Mouse (Mus musculus) testis, adult 2 months (tissue): ENCODE measurements at regions not wholly inside any gene's neighbourhood (a gene's known extent, or its start where the extent isn't known, plus 50 kb on each side); places are given as distances from the start of the nearest gene placed in this dataset.

Source experiments
- H3K27ac ChIP-seq: fragments of 200-500 bp; 2 replicates; pipeline ENCODE4 v1.5.1; 2012; ENCODE audit warnings: low read depth, low read length; ENCODE audit not compliant: control insufficient read depth, insufficient read depth
- H3K27me3 ChIP-seq: fragments of 200-500 bp; 2 replicates; pipeline ENCODE4 v1.6.1; 2012; ENCODE audit warnings: mild to moderate bottlenecking, low read length, moderate library complexity; ENCODE audit not compliant: control insufficient read depth, insufficient read depth
- H3K36me3 ChIP-seq: fragments of 200-500 bp; 2 replicates; pipeline ENCODE4 v1.6.1; 2012; ENCODE audit warnings: mild to moderate bottlenecking, low read length; ENCODE audit not compliant: control insufficient read depth, insufficient read depth
- H3K4me1 ChIP-seq: fragments of 200-500 bp; 2 replicates; pipeline ENCODE4 v1.6.1; 2012; ENCODE audit warnings: low read length; ENCODE audit not compliant: control insufficient read depth, insufficient read depth
- H3K4me3 ChIP-seq: fragments of 200-500 bp; 2 replicates; pipeline ENCODE4 v1.5.1; 2012; ENCODE audit warnings: low read depth, mild to moderate bottlenecking, low read length, moderate library complexity, mixed read lengths; ENCODE audit not compliant: control insufficient read depth
- CTCF ChIP-seq: fragments of 200-500 bp; IDR thresholded peaks from 2 replicates; pipeline ENCODE4 v1.5.1; 2012; ENCODE audit warnings: low read depth, mild to moderate bottlenecking, inconsistent platforms, low read length, moderate library complexity; ENCODE audit not compliant: control insufficient read depth, insufficient read depth, insufficient replicate concordance
- POLR2A ChIP-seq: fragments of 200-500 bp; IDR thresholded peaks from 2 replicates; pipeline ENCODE4 v1.6.1; 2012; ENCODE audit warnings: low read depth, mild to moderate bottlenecking, inconsistent platforms, low read length, moderate library complexity; ENCODE audit not compliant: control insufficient read depth

DNA sequence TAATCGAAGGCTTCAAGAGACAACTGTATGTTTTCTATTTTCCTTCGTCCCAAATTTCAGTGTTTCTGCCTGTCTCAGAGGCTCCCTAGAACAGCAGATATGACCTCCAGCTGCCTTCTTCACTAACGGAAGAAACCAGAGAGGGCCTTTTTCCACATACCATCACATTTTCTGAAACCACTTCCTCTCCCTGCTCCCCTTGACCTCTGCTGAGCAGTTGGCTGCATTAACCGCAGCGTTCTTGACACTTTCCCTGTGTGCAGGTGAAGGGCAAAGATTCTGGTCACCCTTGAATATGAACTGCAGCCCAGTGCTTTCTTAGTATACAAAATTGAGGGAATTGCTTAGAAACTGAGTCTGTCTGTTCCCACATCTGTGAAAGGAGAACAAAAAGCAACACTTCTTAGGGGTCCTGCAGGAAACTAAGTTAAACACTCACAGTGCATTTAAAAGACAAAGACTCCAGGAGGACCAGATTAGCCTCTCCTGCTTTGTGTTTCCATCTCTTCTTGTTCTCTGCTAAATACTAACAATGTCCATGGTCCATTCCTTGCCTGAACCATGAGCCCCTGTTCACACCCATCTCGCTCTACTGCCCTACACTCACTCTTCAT, 98.4 kb downstream of the Akap11 start:
- H3K36me3 ChIP-seq, result no peaks in the 10 kb centered on the region
- H3K27ac ChIP-seq, result no peak overlapping the region
- TF ChIP-seq POLR2A (no peak), CTCF (no peak)
- H3K27me3 ChIP-seq, result no peaks in the 10 kb centered on the region
- peaks cover 3% of the 10 kb centered on the region for H3K4me1 ChIP-seq
- no peak overlapping the region for H3K4me3 ChIP-seq

DNA sequence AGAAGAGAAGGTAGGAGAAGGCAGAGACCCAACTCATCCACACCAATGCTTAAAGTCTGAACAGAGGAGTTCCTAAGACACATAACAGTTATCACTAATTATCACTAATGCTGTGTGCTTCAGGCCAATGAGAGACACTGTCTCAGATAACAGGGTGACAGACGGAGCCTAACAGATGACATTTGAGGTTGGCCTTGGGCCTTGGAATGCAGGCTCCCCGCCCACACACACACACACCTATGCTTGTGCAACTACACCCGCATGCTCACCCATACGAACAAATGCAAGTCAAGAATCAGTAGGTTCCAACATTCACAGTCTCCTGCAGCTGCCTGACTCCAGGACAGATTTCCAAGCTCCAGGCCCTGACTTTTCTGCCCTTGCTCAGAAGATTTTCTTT, 100.0 kb downstream of the Akap11 start:
- TF ChIP-seq CTCF (no peak), POLR2A (no peak)
- Histone ChIP-seq H3K27ac (no peak overlapping the region), H3K4me3 (no peak overlapping the region), H3K27me3 (no peaks in the 10 kb centered on the region), H3K36me3 (no peaks in the 10 kb centered on the region), H3K4me1 (peaks cover 3% of the 10 kb centered on the region)

GRCm38 (mm10) chr14:78435982-78436381, 100.6 kb downstream of the Akap11 start:
- H3K36me3 ChIP-seq, result no peaks in the 10 kb centered on the region

GRCm38 (mm10) chr14:78435561-78435960, 101.0 kb downstream of the Akap11 start:
- Histone ChIP-seq H3K27me3 (no peaks in the 10 kb centered on the region), H3K4me3 (no peak overlapping the region), H3K36me3 (no peaks in the 10 kb centered on the region), H3K4me1 (peaks cover 3% of the 10 kb centered on the region), H3K27ac (no peak overlapping the region)
- TF ChIP-seq CTCF, result no peak
- no peak for TF ChIP-seq POLR2A

More at GRCm38 (mm10) chr14:78435982-78436381, 100.6 kb downstream of the Akap11 start:
- no peaks in the 10 kb centered on the region for H3K27me3 ChIP-seq
- no peak overlapping the region for H3K4me3 ChIP-seq
- TF ChIP-seq POLR2A (no peak), CTCF (no peak)
- H3K4me1 ChIP-seq, result peaks cover 3% of the 10 kb centered on the region
- no peak overlapping the region for H3K27ac ChIP-seq

DNA sequence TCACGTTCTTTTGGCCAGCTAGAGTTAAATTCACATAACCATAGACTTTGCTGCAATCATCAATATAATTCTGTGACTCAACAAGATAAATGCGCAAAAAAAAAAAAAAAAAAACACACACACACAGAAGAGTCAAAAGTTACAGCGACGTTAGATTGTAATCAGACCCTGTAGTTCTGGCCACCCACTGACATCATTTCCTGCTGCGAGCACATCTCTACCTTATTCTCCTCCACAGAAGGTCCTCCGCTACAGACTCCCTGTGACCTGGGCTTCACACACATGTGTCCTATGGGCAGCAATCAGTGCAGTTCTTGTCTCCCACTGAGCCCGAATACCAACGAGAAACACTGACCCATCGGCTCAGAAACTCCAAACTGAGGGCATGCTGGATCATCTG, 101.9 kb downstream of the Akap11 start:
- Histone ChIP-seq H3K4me1 (peaks cover 3% of the 10 kb centered on the region), H3K4me3 (no peak overlapping the region), H3K27ac (no peak overlapping the region), H3K36me3 (no peaks in the 10 kb centered on the region), H3K27me3 (no peaks in the 10 kb centered on the region)
- no peak for TF ChIP-seq POLR2A
- no peak for TF ChIP-seq CTCF

DNA sequence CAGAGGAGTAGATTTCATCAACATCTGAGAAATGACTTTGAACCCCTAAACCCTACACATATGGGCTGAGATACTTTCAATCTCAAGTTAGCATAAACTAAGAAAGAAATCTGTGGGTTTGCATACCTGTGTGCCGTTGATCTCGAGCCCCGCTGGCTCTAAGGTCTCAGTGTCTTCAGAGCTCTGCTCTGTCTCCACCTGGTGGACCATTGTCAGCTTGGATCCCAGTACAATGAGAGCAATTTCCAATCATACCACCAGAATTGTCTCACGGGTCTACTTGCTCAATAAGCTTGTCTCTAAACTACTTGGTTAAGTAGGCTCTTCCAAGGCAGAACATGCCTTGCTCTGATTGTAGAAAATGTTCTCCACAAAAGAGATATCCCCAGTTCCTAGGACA, 102.5 kb downstream of the Akap11 start:
- Histone ChIP-seq H3K27me3 (no peaks in the 10 kb centered on the region), H3K36me3 (no peaks in the 10 kb centered on the region), H3K27ac (no peak overlapping the region), H3K4me3 (no peak overlapping the region), H3K4me1 (peaks cover 3% of the 10 kb centered on the region)
- TF ChIP-seq CTCF (no peak), POLR2A (no peak)

DNA sequence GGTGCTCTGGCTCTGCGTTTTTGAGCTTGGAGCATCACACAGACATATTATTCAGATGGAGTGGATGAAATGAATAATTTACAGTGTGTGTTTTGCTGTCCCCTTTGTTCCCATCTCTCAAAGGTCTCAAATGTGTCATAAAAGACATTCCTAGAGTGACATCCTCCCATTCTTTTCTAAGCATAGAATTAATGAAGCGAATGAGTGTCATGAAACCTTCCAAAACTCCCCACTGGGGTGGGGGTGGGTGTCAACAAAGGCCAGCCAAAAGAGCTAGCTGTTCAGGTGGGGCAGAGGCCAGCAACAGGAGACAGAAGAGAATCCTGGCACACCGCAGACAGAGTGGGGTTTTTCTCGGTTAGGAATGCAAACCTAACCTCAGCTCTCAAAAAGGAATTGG, 104.1 kb downstream of the Akap11 start:
- H3K4me1 ChIP-seq, result peaks cover 3% of the 10 kb centered on the region
- H3K27ac ChIP-seq, result no peak overlapping the region
- H3K27me3 ChIP-seq, result no peaks in the 10 kb centered on the region
- TF ChIP-seq POLR2A, result no peak
- no peak overlapping the region for H3K4me3 ChIP-seq
- H3K36me3 ChIP-seq, result no peaks in the 10 kb centered on the region

GRCm38 (mm10) chr14:78431931-78432330, 104.7 kb downstream of the Akap11 start:
- Histone ChIP-seq H3K4me3 (no peak overlapping the region), H3K36me3 (no peaks in the 10 kb centered on the region), H3K27ac (no peak overlapping the region), H3K27me3 (no peaks in the 10 kb centered on the region), H3K4me1 (peaks cover 3% of the 10 kb centered on the region)
- no peak for TF ChIP-seq POLR2A
- TF ChIP-seq CTCF, result no peak
